Mouse (Mus musculus): ENCODE measurements around the gene Fgf22.

DNA sequence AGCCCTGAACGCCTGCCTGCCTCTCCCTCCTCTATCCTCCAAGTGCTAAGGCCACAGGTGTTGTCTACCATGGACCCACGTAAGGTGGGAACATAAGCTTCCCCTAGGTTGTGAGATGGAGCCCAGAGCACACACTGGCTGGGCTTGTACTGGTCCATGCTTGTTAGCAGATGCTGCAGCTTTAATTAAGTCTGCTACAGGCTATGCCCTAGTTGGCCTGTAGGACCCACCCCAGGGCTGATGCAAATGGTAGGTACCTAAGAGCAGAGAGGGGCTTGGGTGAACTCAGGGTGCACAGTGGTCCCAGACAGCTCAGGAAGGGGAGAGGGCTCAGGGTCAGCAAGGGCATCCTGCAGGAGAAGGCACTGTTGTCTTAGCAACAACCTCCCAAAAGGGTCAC, 34.7 kb downstream of the Fgf22 start:
- TF ChIP-seq EP300 (IDR thresholded peaks at IDR 0.05; ENCODE audit: insufficient read depth, low read depth, low read length) (no peak), CTCF (IDR thresholded peaks at IDR 0.05; ENCODE audit: low read depth, low read length) (no peak)

Data from ES-Bruce4 (cell line).